Mouse (Mus musculus) cortical plate, adult 2 months (tissue): ENCODE results near the gene Igdcc3.

Experiments used
- CTCF ChIP-seq: fragments of 200-500 bp; IDR thresholded peaks from 2 replicates; pipeline ENCODE4 v1.5.1; 2011; ENCODE audit warnings: mild to moderate bottlenecking, control low read depth, low read length; ENCODE audit not compliant: insufficient read depth; ENCODE audit errors: extremely low read depth
- POLR2A ChIP-seq: fragments of 200-500 bp; IDR thresholded peaks from 2 replicates; pipeline ENCODE4 v1.6.1; 2011; ENCODE audit warnings: mild to moderate bottlenecking, low read length, control low read depth; ENCODE audit not compliant: insufficient read depth; ENCODE audit errors: extremely low read depth

DNA sequence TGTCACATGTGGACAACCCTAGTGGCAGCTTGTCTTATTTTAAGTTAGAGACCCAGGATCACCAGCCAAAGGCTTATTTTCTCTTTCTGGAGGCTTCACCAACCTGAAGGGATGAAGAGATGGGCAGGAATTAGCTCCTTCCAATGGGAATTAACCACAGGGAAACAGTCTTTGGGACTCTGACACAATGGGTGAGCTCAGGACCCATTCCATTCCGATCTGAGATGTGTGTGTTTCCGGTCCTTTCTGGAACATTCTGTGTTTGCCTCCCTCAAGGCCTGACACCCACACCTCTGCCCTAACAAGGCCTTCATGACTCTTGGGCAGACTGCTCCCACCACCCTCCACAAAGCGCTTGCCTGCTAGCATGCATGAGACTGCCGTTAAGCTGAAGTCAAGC, 54.1 kb downstream of the Igdcc3 start, which contains the start of gene Parp16:
- TF ChIP-seq CTCF (no peak), POLR2A (no peak)
